Mouse (Mus musculus) bone marrow, adult 2 months (tissue): ENCODE data around the gene Tmem258.

ENCODE experiments used
- CTCF ChIP-seq: fragments of 200-500 bp; IDR thresholded peaks from 2 replicates; pipeline ENCODE4 v1.5.1; 2011; ENCODE audit warnings: low read length, control low read depth; ENCODE audit not compliant: control insufficient read depth, insufficient read depth
- POLR2A ChIP-seq: fragments of 200-500 bp; IDR thresholded peaks from 2 replicates; pipeline ENCODE4 v1.6.1; 2011; ENCODE audit warnings: low read depth, mild to moderate bottlenecking, control low read depth, low read length, borderline replicate concordance; ENCODE audit not compliant: control insufficient read depth

DNA sequence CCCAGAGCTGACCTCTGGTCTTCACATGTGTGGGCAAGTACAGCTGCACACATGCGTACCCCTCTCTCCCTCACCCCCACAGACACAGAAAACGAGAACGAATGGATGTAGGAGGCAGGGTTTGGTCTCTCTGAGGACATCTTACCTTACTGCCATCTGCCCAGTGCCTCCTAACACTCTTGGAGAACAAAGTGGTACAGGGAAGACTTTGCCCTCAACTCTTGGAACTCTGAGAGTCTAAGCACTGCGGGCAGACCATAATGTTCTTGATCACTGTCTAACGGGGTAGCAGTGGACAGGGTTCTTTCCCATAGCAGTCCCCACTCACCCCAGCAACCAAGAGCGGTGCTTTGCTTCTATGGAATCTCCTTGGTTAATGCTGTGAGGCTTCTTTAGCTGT lies 14.8 kb upstream of the Tmem258 start:
- TF ChIP-seq POLR2A (no peak), CTCF (no peak)
